Mouse (Mus musculus) hindlimb bud, embryonic 11.5 days (tissue): ENCODE results near the gene Thnsl1.

Source experiments
- DNase-seq: peaks from one replicate; pipeline ENCODE4 v3.0.0-alpha.2; 2012; ENCODE audit warnings: low read depth, low spot score; ENCODE audit errors: extremely low spot score

The Thnsl1 gene

DNA sequence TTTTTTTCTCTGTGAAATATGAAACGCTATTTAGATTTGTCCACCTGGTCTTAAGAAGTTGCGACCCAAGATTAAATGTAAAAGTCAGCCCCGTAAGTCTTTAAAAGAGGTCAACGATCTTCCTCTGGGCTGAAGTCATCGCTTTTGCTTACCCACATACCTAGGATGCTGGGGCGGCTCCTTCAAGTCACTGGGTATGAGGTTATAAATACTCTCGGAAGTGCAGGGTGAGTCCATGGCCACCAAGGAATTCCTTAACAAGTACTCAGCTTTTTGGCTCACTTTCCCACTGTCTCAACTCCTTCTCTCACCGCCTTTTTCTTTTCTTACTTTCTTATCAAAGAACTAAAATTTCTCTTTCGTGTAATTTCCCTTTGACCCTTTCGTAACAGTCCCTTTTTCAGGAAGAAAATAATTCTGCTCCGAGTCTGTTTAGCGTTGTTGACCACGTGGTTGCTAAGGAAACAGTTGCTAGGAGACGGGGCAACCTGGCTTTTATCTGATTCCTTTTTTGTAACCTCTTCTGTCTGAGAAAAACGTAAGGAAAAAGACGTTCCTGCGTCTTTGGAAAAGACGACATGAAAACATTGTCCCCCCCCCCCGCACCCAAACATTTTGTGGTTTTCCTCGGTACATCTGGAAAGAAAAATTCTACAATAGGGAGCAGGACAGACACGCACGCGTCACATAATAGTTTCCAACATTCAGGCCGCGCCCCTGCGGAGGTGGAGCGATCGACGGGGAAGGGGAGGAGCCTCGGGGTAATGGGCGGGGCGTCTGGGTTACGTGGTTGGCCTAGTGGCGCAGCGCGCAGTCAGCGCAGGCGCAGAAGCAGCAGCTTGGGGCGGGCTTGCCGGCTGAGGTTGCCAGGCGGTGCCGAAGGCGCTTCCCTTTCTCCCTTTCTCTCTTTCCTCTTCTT, at the start of gene Thnsl1, which contains the start of gene Enkur:
Gene Thnsl1, plus strand, starts transcription at position 813 of the 919 bp plus-strand sequence.
Gene Enkur, minus strand, starts transcription at position 454 of the 919 bp plus-strand sequence.
- peak; percentile 98 for DNase-seq

DNA sequence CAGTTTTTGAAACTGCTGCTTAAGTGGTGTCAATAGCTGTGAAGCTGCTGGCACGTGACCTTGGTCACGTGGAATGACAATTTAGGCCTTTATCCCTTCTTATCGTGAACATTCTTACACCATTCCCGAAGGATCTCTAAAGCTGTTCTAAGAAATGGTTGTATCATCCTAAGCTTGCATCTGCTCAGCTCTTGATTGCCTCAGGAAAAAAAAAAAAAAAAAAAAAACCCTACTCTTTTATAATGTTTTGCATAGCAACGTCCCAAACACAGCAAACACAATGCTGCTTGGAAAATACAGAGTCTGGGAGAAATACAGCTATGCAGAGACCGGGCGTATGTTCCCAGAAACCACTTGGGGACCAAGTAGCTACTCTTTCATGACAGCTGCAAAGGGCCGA, 41.2 kb upstream of the Thnsl1 start:
- DNase-seq: no peak

DNA sequence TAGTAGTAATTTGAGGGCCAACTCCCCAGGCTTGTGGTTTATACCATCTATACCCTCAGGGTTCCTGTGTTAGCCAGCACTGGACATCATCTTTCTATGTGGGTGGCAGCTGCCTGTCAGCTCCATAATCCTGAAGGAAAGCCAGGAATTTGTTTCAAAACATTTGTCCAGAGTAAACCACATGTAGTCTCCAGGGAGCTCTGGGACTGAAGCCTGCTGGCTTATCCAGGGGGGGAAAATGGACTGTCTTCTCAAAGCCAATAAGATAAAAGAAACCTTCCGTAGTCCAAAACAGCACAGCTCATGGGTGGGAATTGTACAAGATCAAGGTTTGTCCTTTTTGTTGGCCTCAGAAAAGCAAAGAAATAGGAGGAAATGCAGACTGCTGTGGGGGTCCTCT, 37.6 kb upstream of the Thnsl1 start:
- DNase-seq: no peak

DNA sequence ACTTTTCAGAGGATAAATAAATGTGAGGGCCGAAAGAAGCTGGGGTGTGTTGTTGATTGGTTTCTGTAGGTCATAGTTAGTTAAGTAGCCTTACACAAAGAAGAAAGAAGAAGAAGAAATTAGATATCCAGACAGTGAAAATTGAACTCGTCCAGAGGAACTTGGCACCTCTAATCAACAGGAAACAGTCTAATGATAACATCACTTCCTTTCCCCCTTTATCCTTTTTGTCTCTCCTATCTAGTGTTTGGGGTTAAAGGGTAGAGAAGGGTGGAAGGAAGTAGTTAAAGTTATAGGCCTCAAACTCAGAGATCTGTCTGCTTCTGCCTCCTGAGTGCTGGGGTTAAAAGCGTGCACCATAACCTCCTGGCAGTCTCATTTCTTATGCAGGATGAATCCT, 32.7 kb upstream of the Thnsl1 start:
- no peak for DNase-seq

DNA sequence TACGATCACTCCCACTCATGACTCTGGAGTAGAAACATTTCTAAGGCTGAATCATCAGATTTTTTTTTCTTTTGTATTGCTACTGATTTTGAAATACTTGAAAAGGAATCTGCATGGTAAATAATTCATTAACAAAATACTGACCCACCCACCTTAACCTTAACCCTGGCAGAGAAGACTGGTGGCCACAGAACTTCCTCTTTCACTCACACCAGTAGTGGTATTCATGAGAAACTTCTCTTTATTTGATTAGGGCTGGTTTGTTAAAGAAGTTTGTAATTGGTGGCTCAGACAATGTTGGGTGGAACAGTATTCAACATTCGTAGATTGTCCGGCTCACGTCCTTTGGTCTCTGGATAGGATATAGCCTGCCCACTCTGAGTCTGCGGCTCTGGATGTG, 26.4 kb upstream of the Thnsl1 start:
- DNase-seq: no peak

DNA sequence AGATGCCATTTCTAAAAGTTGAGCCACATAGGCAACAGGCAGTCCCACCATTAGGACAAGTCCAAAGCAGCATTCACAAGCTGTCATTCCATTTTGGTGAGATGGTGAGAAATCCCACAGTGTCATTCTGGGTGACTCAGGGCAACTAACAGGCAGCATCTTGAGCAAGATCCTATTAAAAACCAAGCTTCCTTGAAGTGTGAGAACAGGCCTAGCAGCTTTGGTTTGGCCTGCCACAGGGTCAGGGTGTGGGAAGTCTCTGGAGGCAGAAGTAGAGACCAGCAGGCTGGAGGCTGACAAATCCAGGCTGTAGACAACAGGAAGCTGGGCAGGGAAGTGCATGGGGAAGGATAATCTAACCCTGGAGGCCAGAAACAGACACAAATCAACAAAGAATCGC, 22.7 kb upstream of the Thnsl1 start:
- no peak for DNase-seq

DNA sequence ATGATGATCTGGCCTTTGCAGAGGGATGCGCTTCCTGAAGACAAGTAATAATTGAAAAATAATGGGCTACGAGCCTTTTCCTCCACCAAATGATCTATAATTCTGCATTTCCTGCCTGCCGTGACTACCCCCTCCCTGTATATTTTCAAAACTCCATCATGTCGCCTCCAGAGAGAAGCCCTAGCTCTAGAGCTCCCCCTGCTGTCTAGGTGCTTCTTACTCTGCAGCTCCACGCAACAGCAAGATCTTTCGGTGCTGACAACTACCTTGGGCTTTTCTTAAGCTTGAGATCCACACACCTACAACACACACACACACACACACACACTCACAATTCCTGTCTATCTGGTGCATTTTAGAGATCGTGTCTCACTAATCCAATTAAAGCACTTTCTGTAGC, 17.9 kb upstream of the Thnsl1 start:
- no peak for DNase-seq

DNA sequence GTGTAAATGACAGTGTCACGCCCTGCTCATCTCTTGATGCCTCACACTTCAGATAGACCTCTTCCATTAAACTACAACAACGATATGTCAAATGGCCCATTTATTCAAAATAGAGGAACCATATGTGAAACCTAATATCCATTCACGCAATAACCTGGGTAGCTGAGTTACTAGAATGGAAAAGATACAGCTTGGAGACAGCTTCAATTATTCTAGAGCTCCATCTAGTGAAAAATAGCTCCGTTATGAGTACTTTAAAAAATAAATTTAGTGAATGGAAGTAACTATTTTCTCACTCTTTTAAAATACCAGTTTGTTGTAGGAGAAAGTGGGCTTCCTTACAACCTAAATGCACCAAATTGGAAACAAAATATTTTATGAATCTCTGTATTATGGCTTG, 16.9 kb upstream of the Thnsl1 start:
- no peak for DNase-seq

DNA sequence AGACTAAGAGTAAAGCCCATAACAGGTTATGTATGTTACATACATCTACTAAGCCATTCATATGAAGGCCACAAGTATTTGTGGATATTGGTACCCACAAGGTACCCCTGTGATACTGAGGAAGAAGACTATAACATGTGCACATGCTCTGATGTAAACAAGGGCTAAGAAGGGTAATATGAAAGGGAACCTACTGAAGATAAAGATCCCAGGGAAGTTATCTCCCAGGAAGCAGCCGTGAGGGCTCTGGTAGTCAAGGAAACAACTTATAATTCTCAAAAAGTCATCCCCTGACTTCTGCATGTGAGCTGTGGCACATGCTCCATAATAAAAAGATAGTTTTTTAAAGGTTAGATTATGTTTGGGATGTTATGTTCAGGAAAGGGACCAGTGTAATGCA, 14.3 kb upstream of the Thnsl1 start:
- no peak for DNase-seq

DNA sequence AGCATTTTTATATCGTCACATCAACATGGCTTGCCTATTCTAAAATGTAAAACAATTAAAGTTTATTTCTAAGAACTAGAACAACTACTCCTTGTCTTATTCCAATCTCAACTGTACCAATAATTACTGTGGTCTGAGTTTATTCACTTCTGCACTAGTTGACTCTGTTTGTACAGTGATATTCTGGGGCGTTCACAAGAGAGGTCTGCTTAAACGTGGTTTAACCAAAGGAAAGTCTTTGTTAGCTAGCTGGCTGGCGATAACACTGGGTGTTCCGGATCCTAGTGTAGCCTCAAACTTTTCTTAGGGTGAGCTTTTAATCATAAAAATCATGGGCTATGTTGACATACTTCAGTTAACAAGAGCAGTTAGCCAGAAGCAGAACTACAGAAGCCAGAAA, 10.3 kb upstream of the Thnsl1 start:
- no peak for DNase-seq

DNA sequence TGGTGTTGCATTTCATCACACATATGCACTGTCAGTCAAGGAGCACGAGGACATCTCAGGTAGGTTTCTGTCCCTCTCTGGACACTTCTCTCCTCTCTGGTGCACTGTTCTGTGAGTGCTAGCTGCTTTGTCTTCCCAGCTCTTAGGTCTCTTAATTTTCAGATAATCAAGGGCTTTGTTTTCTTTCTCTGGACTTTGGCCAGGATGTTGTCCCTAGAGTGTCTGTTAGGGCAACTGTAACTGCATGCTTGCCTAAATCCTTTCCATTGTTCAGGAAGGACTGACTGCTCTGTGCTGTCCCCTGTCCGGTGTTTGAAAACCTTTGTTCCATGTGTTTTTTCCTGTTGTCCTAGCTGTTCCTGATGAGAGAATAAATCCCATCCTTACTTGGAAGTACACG, 6.5 kb upstream of the Thnsl1 start:
- no peak for DNase-seq

DNA sequence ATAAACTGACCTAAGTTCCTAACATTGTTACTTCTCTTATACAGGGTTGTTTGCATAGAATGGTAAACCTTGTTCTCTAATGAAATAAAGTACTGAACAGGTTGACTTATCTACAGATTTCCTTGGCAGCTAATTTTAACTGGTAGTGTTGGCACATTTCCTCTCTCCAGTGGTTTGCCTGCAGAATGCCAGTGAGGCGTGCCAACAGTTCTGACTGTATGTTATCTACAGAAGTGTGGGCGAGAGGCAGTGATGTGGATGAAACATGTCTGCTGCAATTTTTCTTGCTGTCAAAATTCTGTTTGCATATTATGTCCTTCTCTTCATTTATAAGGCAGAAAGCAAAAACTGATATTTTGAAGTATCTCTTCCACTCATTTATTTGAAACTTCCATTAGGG, 2.8 kb upstream of the Thnsl1 start:
- no peak for DNase-seq

DNA sequence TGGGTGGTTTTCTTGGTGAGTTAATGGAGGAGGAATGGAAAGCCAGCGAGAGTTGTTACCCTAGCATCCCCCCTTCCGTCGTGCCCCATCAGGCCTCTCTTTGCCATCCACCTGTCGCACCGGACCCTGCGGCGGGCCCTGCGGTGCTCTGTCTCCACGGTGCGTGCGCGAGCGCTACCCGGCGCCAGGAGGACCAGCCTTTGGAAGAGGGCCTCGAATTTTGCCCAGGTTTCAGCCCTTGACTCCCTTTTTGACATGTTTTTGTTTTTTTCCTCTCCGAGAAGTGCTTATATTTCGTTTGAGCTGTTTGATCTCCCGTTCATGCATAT, 271 bp downstream of the Thnsl1 start:
- no peak for DNase-seq

DNA sequence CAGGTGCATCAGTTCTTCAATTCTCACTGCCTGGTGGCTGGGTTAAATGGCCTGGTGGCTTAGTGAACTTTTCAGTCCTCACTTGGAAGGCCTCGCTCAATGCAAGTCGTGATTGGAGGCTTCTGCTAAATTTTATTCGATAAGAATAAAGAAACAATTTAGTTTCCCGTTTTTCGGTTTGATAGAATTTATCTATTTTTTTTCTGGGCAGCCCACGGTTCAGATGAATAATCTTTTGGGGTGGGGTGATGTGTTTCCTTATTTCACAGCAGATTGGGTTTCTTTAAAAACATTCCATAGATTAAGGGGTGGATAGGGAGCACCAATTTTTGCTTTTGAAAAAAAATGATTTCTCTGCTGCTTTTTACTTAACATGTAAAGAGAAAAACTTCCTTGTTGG, 754 bp downstream of the Thnsl1 start:
- no peak for DNase-seq

DNA sequence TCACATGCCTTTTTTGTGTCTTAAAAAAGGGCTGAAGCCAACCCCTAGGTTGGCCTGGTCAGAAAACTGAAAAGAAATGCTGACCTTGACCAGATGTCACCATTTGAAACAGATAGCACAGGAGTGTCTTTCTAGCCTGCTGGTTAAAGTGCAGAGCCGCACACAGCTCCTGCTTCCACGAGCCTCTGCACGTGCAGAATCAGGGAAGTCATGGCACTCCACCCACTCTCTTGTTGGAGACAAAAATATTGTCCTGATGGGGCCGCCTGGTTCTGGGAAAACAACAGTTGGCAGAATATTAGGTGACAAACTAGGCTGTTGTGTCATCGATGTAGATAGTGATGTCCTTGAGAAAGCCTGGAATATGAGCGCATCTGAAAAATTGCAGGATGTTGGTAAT, 5.8 kb downstream of the Thnsl1 start:
- no peak for DNase-seq

DNA sequence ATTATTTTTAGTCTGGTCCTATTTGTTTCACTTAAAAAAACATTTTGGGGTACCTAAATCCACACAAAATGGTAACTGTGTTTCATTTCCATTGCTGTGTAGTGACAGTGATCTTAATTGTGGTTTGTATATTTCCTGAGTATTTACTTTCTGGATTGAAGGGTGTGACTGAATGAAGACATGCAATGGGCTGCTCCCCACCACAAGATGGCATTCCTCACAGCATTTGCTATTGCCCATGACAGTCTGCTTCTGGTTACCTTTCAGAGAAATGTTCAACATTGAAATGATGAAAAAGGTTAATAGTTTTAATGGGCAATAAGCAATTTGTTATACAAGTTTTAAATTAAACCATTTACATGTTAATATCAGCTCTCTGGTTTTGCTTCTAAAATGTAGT, 8.8 kb downstream of the Thnsl1 start:
- DNase-seq: no peak

DNA sequence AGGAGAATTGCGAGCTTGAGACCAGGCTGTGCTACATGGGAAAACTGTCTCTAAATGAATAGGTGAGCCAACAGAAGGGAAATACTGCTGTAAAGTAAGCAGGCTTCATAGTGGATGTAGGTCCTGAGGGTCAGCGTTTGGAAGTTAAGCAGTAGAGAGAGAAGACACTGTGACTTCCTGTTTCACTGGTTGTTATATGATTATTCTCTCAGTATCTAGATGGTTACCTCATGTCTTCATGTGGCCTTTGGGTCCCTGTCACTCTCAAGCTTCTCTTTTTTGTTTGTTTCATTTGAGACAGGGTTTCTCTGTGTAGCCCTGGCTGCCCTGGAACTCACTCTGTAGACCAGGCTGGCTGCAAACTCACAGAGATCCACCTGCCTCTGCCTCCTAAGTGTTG, 9.8 kb downstream of the Thnsl1 start:
- DNase-seq: no peak

DNA sequence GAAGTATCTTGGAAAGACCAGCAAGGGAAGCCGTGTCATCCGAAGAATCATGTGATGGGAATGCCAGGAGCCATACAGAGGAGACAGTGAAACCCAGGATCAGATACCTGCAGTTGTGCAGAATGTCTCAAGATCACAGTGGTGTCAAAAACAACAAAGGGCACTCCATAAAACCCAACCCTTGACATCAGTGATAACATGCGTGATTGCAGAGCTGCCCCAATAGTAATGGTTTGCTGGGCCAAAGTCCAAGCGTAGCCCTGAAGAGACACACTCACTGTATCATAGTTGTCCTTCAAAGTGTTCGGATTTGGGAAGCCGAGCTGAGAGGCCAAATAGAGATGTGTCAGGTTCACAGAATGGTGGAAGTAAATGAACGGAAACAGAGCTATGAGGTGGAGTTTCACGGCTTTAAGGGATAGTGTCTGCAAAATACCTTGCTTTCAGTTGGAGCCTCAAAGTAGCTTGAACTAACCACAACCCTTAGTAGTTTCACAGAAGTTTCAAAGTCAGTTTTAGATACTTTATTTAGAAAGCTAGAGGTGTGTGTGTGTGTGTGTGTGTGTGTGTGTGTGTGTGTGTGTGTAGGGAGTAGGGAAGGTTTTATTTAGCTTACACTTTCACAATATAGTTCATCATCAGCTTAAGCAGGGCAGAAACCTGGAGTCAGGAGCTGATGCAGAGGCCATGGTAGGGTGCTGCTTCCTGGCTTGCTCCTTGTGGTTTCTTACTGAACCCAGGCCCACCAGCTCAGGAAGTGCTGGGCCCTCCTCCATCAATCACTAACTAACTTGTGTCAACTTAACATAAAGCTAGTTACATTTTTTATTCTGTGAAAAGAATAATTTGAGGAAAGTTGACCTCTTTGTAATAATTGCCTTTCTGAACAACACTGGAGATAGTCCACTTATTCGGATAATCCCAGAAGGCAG, 17.2 kb downstream of the Thnsl1 start:
- no peak for DNase-seq

DNA sequence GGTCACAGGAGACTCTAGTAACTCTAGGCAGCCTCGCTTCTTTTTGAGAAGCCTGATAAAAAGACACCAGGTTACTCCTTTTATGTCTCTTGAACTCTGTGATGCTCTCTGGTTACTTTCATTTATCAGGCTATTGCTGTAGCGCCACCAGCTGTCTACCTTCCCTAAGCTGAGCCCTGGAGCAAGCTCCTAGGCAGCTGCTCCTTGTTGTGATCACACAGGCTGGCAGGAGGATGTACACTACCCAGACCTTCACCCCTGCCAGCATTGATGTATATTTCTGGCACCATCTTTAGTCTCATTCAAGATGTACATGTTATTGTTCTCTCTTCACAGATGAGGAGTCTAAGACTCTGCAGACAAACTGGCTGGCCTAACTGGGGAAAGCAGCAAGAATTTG, 24.8 kb downstream of the Thnsl1 start:
- no peak for DNase-seq

DNA sequence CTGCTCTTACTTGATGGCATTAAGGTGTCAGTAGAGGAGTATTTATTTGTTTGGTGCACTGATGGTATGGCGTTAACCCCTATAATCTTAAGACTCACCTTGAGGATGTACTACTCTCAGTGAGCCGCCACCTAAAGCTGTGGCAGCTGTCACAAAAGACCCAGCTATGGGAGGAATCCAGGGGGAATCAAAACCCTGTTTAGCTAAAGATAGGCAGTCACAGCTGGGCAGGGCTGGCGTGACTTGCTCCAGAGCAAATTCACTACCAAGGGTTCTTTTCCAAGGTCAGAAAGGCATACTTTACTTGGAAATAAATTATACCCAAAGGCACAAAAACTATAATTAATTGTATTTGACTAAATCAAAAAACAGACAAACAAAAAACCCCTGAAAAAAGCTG, 25.6 kb downstream of the Thnsl1 start:
- no peak for DNase-seq

DNA sequence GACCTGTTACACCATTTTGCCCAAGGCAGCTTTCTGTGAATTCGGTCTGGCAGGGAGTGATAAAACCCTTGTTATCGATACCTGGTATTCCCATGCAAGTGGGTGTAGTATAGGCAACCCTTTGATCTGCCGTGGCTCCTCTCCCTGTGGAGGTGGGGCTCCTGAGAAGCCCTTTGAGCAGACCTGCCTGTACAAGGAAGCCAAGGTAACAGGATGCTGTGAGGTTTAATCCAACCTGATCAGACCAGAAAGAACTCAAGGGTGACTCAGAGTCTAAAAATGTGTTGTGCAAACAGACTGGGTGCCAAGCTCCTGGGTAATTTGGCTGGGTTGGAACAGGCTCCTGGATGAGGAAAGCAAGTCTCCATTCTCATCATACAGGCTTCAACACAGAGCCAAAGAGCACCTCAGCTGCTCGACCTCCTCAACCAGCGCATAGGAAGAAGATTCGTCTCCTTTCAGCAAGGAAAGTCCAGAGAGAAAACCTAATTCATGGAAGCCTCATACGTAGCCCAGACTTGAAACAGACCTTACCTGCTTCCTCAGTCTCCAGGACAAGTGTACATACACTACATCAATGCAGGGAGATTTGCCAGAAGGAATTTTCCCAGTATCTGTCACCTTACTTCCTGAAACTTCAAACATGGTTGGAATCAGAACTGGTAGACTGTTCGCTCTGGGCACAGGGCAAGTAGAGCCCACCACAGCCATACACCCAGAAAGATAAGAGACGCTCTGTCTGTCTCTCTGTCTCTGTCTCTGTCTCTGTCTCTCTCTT, 29.5 kb downstream of the Thnsl1 start:
- DNase-seq: no peak
